Mouse (Mus musculus): ENCODE measurements around the gene Cacna1i.

The Cacna1i gene

DNA sequence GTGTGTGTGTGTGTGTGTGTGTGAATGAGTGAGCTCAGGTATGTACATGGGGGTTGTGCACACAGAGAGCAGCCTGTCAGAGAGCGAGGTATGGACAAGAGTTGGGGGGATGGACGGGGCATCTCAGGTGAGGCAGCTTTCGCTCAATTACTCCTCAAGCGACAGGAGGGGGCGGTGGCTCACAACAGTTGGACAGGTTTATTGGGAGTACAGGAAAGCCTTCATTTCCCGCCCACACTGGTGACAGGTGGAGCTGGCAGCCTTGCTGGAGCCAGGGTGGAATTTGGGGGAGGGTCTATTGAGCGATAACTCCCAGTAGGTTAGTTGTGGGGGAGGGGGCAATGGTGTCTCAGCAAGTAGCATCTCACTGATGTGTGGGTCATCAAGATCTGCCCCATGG is 48.2 kb downstream of the Cacna1i start:
- DNase-seq, result no peak

DNA sequence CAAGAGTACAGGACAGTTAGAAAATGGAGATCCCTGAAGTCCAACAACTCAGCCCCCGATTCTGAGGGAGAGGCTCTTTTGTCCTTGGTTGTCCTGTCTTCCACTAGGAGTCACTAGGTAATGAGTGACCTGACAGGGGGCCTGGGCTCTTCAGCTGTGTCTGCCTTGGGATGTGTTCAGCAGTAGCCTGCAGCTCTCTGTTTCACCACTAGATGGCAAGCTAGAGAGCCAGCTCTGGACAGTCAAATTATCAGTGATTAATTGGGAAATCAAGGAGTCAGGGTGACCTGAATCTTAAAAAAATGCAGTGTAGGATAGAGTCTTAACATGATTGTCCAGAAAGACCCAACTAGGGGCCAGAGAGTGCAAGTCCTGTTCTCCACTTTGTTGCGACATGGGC is 53.3 kb downstream of the Cacna1i start:
- DNase-seq, result peak; percentile 66

- no peak for DNase-seq
Measured at GRCm38 (mm10) chr15:80342394-80342793, 55.4 kb downstream of the Cacna1i start.

DNA sequence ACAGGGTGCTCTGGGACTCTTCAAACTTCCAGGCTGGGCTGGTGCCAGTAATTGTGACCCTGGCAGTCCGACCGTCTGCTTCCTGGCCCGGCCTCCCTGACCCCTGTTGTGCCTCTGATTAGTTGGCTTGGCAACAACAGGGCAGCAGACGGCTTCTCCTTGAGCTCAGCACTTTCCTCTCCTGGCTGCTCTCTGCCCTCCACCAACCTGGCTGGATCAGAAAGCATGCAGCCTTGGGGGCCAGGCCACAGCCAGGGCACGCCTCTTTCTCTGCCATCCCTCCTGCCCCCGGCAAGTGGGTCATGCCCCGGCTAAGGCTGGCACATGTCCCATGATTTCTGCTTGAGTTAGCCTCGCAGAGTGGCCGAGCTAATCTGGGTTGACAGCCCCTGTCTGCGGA is 56.0 kb downstream of the Cacna1i start:
- DNase-seq, result no peak

GRCm38 (mm10) chr15:80343731-80344130 is 56.7 kb downstream of the Cacna1i start:
- no peak for DNase-seq

GRCm38 (mm10) chr15:80346510-80346909 is 59.5 kb downstream of the Cacna1i start:
- no peak for DNase-seq

DNA sequence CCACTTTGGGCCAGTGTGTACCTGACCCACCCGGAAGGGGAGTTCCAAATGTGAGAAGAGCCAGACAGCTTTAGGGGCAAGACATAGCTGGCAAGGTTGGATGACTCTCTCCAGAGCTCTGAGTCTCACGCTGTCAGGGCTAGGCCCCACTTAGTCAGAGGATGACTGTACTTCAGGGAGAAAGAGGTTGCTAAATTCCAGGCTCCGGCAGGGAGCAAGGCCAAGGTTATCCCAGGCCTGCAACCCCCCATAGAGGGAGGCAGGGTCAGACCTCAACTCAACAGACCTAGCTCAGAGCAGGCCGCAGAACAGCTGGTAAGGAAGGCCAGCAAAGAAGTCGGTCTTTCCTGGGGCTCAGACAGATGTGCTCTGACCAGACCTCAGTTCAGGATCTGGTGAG is 63.4 kb downstream of the Cacna1i start:
- DNase-seq, result no peak

DNA sequence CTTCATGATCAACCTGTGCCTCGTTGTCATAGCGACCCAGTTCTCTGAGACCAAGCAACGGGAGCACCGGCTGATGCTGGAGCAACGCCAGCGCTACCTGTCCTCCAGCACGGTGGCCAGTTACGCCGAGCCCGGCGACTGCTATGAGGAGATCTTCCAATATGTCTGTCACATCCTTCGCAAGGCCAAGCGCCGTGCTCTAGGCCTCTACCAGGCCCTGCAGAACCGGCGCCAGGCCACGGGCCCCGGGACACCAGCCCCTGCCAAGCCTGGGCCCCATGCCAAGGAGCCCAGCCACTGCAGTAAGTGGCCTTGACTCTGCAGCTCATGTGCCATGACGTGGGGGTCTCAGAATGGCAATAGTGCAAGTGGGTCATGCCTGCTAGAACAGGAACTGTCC is 71.8 kb downstream of the Cacna1i start:
- peak; percentile 66 for DNase-seq

GRCm38 (mm10) chr15:80361780-80362508 is 74.9 kb downstream of the Cacna1i start:
- no peak for DNase-seq

GRCm38 (mm10) chr15:80362509-80363172 is 75.6 kb downstream of the Cacna1i start:
- DNase-seq, result no peak

DNA sequence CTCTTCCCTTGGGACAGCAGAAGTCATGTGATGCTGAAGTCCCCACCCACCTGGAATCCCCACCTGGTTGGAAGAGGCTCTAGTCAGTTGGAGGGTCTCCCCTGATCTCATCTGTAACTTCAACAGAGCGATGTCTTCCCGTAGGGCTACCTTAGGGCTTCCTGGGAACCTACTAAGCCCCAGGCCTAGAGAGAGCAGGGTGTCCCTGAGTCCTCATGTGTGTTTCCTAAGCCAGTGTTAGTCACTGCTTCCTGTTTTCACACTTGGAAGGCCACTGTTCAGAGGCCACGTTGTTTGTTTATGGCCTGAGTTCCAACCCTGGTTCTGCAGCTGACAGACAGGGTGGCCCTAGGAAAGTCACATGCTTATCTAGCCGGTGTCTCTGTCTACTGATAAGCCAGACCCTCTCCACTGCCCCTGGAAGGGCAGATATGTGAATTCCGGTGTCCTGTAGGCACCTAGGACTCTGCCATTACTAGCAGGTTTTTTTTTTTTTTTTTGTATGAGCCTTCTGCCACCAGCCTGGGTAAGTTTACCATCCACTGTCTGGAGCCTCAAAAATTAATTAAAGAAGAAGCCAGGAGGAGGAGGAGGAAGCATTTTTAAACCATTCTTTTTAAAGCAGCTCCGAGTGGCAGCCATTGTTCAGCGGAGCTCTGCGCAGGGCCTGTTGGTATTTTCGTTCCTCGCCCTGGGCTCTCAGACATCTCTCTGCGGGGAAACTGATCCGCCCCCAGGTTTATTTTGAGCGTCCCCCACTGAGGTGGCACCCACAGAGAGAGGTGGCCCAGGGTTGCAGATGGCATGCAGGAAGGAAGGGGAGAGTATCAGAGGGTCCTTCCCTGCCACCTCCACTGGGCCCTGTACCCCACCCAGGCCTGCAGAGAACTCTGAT is 77.0 kb downstream of the Cacna1i start:
- DNase-seq, result no peak

DNA sequence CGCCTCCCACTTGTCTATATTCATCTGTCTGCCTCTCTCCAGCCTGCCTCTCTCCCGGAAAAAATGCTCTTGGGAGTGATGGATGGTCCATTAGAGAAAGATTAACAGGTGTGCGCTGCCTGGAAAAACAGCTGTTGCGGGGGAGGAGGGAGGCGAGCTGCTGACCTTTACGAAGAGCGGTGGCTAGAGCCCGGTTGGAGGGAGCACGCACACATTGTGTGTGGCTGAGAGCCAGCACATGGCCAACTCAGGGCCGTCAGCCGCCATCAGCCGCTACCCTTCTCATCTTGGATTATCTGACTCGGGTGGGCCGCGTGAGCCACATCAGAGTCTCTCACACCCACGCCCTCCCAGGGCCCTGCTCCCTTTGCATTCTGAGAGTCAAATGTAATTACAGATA is 79.9 kb downstream of the Cacna1i start:
- DNase-seq, result no peak

GRCm38 (mm10) chr15:80373219-80373964 is 86.4 kb downstream of the Cacna1i start:
- peak; percentile 53 for DNase-seq

- DNase-seq, result no peak
Measured at GRCm38 (mm10) chr15:80374854-80375253, 87.8 kb downstream of the Cacna1i start.

DNA sequence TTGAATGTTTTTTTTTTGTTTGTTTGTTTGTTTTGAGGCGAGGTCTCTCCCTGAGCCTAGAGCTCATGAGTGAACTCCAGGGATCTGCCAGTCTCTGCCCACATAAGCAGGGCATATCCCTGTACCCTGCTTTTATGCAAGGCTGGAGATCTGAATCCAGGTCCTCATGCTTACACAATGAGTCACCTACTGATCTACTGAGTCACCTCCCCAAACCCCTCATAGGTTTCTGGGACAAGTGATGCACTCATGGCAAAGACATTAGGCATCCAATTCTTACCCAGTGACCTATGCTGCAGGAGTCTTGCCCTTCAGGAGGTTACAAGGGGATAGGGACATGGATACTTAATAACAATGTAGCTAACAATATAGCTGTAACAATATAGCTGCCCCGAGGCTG is 100.1 kb downstream of the Cacna1i start:
- no peak for DNase-seq

GRCm38 (mm10) chr15:80391791-80392190 is 104.8 kb downstream of the Cacna1i start:
- no peak for DNase-seq

GRCm38 (mm10) chr15:80395035-80395434 is 108.0 kb downstream of the Cacna1i start:
- DNase-seq, result no peak

DNA sequence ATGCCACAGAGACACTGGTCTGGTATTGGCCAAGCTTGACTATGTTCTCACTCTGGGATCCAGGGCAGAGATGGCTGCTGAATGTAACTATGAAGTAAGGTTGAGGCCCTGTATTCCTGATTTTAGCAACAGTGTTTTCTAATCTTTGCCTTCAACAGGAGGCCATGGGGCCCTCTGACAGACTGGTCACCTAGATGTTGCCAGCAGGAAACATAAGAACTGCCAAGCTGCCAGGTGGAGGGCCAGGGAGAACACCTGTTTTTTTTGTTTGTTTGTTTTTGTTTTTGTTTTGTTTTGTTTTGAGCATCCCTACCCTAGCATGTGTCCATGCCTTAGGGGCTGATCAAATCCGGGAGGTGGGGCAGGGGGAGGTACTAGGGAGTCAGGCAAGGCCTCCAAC is 112.4 kb downstream of the Cacna1i start:
- DNase-seq, result no peak

- no peak for DNase-seq
Measured at GRCm38 (mm10) chr15:80401387-80401898, 114.4 kb downstream of the Cacna1i start.

- no peak for DNase-seq
Measured at GRCm38 (mm10) chr15:80401980-80402379, 114.9 kb downstream of the Cacna1i start.

GRCm38 (mm10) chr15:80407873-80408272 is 120.8 kb downstream of the Cacna1i start:
- no peak for DNase-seq

DNA sequence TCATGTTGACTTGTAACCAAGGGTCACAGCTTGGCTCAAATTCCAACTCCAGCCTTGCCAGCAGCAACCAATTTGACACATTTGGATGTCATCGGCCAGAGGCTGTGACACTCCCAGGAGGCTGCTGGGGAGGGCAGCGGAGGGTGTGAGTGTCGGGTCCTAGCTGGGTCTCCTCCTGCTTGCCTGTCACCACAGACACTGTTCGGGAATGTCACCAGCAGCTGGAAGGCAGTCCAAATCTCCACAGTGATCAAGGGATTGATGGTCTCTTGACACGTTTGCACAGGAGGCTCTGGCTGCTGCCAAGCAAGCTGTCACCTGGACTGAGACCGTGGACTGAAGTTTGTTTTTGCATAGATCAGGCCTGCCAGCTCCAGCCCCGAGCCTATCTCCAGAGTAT is 123.6 kb downstream of the Cacna1i start:
- DNase-seq, result no peak

- DNase-seq, result no peak
Measured at GRCm38 (mm10) chr15:80413070-80413469, 126.0 kb downstream of the Cacna1i start.

All from right cerebral cortex, postnatal 4 days (tissue).